Mouse (Mus musculus) C2C12 (cell line): ENCODE measurements around the gene Zfp652.

Experiments
- CTCF ChIP-seq: IDR thresholded peaks from one replicate; pipeline ENCODE4 v1.5.1; 2011; ENCODE audit not compliant: control insufficient read depth, insufficient read depth, insufficient read length
- MAX ChIP-seq: IDR thresholded peaks from one replicate; pipeline ENCODE4 v1.6.1; 2011; ENCODE audit warnings: mild to moderate bottlenecking, control low read depth
- MYOD1 ChIP-seq: IDR thresholded peaks from one replicate; pipeline ENCODE4 v1.6.1; 2011; ENCODE audit warnings: low read depth; ENCODE audit not compliant: control insufficient read depth, insufficient read length

DNA sequence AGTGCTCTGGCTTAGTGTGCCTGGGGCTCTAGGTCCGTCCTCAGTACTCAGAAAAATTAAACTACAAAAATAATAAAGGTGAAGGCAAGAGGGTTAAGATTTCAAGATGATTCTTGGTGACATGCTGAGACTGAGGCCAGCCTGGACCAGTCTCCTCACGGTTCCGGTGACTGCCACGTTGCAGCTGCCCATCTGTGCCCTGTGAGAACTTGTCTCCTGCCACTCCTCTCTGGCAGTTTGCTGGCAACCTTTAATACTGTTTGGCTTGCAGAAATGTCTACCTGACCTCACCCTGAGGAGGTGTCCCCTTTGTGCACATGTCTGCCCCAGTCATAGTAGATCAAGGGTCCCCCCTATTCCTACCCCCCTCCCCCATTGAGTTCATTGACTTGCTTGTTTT lies 71.0 kb downstream of the Zfp652 start:
- no peak for TF ChIP-seq MAX
- TF ChIP-seq CTCF, result no peak
- no peak for TF ChIP-seq MYOD1
